Mouse (Mus musculus) CD8-positive naive resting alpha-beta T cell, adult 2 months (primary cell): Measurements from ENCODE around the gene Dock10.

Source experiments
- DNase-seq, 2 experiments: peaks; one replicate each; pipeline ENCODE4 v3.0.0; 2022; ENCODE audit warnings: low read depth in 2 of 2, low spot score in 2 of 2

The Dock10 gene

GRCm38 (mm10) chr1:80496360-80496759, 262.0 kb downstream of the Dock10 start:
- DNase-seq: no peak

- no peak for DNase-seq
These were observed 274.9 kb downstream of the Dock10 start for GRCm38 (mm10) chr1:80483419-80483818.

- no peak for DNase-seq
These were observed 283.4 kb downstream of the Dock10 start for GRCm38 (mm10) chr1:80474942-80475341.

GRCm38 (mm10) chr1:80472395-80472794, 285.9 kb downstream of the Dock10 start:
- no peak for DNase-seq

GRCm38 (mm10) chr1:80461348-80461747, 297.0 kb downstream of the Dock10 start, which contains the start of gene Gm45261:
Gm45261 (minus strand) TSS chr1:80461448.
- DNase-seq: no peak

GRCm38 (mm10) chr1:80459923-80460322, 298.4 kb downstream of the Dock10 start:
- no peak for DNase-seq

GRCm38 (mm10) chr1:80459477-80459876, 298.9 kb downstream of the Dock10 start:
- DNase-seq: no peak

- no peak for DNase-seq
These were observed 304.4 kb downstream of the Dock10 start for GRCm38 (mm10) chr1:80453971-80454370.

GRCm38 (mm10) chr1:80451914-80452549, 306.3 kb downstream of the Dock10 start:
- no peak for DNase-seq
